Mouse (Mus musculus) yolk sac, embryonic 10.5 days (tissue): ENCODE results near the gene Csf1.

Experiments used
- DNase-seq: peaks from one replicate; pipeline ENCODE4 v3.0.0-alpha.2; 2017; ENCODE audit warnings: low spot score

Csf1 gene

GRCm38 (mm10) chr3:107703675-107704370 is 56.4 kb downstream of the Csf1 start:
- no peak for DNase-seq

- DNase-seq = no peak
These were observed 58.4 kb downstream of the Csf1 start for GRCm38 (mm10) chr3:107701767-107702394.

GRCm38 (mm10) chr3:107700625-107701024 is 59.6 kb downstream of the Csf1 start:
- DNase-seq = no peak

GRCm38 (mm10) chr3:107696910-107697309 is 63.4 kb downstream of the Csf1 start:
- peak; percentile 67 for DNase-seq

DNA sequence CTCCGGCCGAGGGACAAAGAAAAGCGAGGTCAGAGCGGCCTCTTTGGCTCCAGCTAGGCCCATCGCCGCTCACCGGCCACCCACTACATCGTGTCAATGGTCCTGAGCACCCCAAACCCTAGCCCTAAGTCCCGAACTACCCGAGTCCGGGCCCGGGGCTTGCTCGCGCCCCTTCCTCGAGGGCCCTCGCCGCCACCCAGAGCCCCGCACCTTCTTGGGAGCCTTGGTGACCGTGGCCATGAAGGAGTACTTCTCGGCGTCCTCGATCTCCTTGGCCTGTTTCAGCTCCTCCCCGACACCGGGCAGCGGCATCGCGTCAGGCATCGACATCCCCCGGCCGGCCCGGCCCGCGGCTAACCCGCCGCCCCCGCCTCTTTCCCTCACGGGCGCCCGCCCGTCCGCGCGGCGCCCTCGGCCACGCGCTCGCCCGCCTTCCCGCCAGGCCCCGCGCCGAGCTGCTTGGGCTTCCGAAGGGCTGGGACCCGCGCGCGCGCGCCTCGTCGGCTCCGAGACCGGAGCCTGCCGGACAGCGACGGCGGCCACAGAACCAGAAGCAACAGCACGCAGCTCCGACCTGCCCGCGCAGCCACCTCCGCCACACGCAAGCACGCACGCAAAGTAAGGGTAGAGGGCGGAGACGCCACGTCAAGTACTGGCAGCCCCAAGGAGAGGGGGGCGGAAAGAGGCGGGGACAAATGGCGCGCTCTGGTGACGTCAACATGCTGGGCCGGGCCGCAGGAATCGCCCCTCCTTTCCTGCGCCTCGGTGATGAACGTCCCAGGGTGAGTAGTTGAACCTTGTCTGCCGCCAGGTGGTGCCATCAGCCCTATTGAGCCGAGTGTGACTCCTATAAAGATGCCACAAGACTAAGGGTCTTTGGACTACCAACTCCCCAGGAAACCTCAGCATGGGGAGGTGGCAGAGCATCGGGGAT is 64.1 kb downstream of the Csf1 start, which contains the start of gene Ahcyl1:
TSS of gene Ahcyl1 (minus strand) at position 613 of the 934 bp plus-strand sequence.
- peak; percentile 99 for DNase-seq

- DNase-seq = no peak
These were observed 64.9 kb downstream of the Csf1 start for GRCm38 (mm10) chr3:107695219-107695947.

GRCm38 (mm10) chr3:107694256-107694900 is 65.9 kb downstream of the Csf1 start:
- DNase-seq = no peak
